19 mouse cellular contexts compared by ENCODE assay signal in genomic region chr14:14628673-14629072, GRCm38 (mm10).
"Had no signal": no experiment of that assay in that cellular context is flagged by ENCODE, and none has a peak within 500 bp of the region (broad histone marks: within the 10 kb centered on the region; RNA-seq: fewer than 3 reads in every experiment).

No protein-coding gene starts in this region.

- DNase-seq: lung, adult 18-20 months; lung, embryonic 14.5 days; lung, postnatal 10 days; lung, postnatal 4 days; midbrain, embryonic 14.5 days; retina, postnatal 1 day; right cerebral cortex, adult 18-20 months; right cerebral cortex, postnatal 25 days; right cerebral cortex, postnatal 4 days; spleen, adult 18-20 months; thymus, adult 18-20 months; thymus, postnatal 14 days; thymus, postnatal 4 days had no signal

- ATAC-seq: midbrain, embryonic 16.5 days had no signal

- H3K9me3 ChIP-seq: midbrain, embryonic 10.5 days; midbrain, embryonic 12.5 days; neural tube, embryonic 13.5 days; neural tube, embryonic 15.5 days had no signal

- H3K27ac ChIP-seq: midbrain, embryonic 10.5 days; midbrain, embryonic 12.5 days; neural tube, embryonic 13.5 days; neural tube, embryonic 15.5 days had no signal

- H3K36me3 ChIP-seq: midbrain, embryonic 10.5 days; midbrain, embryonic 12.5 days; neural tube, embryonic 13.5 days; neural tube, embryonic 15.5 days had no signal

- H3K9ac ChIP-seq: lung, embryonic 14.5 days; midbrain, embryonic 12.5 days; neural tube, embryonic 13.5 days; neural tube, embryonic 15.5 days had no signal

- H3K4me2 ChIP-seq: lung, embryonic 14.5 days; midbrain, embryonic 12.5 days; neural tube, embryonic 13.5 days; neural tube, embryonic 15.5 days had no signal

- H3K4me3 ChIP-seq: midbrain, embryonic 10.5 days; midbrain, embryonic 12.5 days; myocyte; neural tube, embryonic 13.5 days; neural tube, embryonic 15.5 days had no signal

- H3K27me3 ChIP-seq: midbrain, embryonic 12.5 days; neural tube, embryonic 15.5 days had no signal
